Mouse (Mus musculus) ES-Bruce4 (cell line): ENCODE measurements around the gene Pisd.
"Not testable (repeated sequence)": the region's sequence is repeated elsewhere in the genome, so short reads cannot be mapped to it uniquely, and the experiment has no call there.

Experiments used
- CTCF ChIP-seq: IDR thresholded peaks from one replicate; pipeline ENCODE4 v1.8.1; 2011; ENCODE audit warnings: low read depth, low read length
- POLR2A ChIP-seq: IDR thresholded peaks from one replicate; pipeline ENCODE4 v1.8.1; 2011; ENCODE audit warnings: low read length; ENCODE audit not compliant: insufficient read depth

DNA sequence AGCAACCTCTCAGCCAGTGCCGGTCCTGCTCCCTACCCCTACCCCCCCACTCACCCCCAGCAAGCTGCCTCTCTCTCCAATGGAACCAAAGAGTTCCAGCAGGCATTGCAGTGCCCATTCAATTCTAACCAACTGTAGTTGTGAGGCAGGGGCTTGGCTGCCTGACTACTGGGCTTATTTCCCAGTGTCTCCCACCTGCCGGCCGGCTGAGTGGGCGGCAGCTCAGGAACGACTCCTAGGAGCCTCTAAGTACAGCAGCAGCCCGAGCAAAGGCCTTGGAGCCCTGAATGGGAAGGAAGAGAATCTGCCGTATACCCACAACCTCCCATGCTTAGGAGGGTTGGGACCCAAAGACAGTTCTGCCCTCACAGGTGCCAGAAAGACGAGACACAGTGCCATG is 44.6 kb downstream of the Pisd start:
- not testable (repeated sequence) for TF ChIP-seq CTCF, POLR2A
